Mouse (Mus musculus) thymus, postnatal 36 days (tissue): ENCODE data around the gene Steap3.

ENCODE experiments used
- DNase-seq, 2 experiments: peaks; one replicate each; pipeline ENCODE4 v3.0.0; 2022; ENCODE audit warnings: mixed read lengths in 2 of 2

Gene Steap3

DNA sequence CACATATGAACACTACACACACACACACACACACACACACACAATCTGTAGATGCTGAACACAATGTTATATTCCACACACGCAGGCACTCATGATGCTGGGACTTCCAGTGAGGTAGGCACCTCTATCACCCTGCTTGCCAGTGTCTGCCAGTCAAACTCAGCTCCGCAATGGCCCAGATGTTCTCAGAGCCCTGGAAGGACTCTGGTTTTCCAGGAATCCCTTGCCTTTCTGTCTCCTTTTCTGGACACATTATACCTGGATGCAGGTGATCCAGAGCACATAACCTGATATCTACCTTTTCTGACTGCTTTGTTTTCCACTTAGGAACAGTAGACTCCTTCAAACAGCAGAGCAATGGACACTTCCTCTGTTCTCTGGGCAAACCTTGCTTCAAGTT lies 75.8 kb downstream of the Steap3 start:
- no peak for DNase-seq

DNA sequence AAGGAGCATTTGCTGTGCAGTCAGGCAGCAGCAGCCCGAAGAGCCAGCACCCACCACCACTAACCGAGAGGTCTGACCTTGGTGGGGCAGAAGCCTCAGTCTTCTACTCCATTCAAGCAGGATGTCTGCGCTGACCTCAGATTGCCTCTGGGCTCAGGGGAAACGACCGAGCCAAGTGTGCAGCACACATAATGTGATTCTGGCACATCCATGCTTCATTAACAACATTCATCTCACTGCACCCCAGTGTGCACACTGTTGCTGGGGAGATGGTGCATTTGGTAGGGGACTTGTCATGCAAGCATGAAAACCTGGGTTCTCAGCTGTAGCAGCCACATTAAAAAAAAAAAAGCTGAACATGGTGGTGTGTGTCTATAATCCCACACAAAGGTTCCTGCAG lies 76.6 kb downstream of the Steap3 start:
- DNase-seq = no peak

DNA sequence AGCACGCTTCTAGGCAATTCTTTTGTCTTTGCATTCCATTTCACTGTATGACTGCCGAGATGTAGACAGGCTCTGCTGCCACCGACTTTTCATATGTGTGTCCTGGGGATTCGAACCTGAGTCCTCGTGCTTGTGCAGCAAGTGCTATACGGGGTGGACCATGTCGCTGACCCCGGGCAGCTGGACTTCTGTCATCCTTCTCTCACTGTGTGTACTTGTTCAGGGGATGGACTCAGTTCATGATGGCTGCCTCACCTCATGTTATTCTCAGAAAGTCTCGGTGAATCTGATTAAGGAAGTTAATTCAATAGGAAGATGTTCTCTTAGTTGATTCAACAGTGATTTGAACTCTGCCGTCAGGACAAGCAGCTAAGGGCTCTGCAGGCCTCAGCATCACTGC lies 78.9 kb downstream of the Steap3 start:
- DNase-seq = no peak

DNA sequence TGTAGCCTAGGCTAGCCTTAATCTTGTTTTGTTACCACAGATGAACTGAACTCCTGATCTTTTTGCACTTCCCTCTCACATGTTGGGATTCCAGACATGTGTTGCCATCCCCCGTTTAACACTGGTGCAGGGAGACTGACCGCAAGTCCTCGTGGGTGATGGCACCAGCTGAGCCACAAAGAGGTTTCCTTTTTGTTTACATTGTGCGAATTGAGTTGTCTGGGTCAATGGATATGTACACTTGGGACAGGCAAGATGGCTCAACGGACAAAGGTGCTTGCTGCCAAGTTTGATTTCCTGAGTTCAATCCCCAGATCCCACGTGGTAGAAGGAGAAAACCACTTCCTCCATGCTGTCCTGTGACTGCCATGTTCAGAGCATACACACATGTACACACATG lies 80.2 kb downstream of the Steap3 start:
- DNase-seq = no peak

DNA sequence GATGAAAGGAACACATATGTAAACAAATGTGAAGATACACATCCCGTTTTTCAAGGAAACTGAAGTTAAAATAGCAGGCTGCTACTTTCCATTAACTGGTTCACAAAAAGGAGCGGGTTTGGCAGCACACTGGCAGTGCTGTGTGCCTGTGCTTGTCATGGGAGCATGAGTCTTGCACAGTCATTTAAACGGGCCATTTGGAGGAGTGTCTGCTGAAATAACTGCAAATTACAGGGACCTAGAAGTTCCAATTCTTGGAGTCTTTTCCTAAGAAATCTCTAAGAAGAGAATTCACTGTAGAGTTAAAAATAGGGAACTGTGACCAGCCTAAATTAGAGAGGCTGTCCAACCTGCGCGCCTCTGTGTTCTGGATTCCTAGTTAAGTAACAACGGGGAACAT lies 81.6 kb downstream of the Steap3 start:
- no peak for DNase-seq

DNA sequence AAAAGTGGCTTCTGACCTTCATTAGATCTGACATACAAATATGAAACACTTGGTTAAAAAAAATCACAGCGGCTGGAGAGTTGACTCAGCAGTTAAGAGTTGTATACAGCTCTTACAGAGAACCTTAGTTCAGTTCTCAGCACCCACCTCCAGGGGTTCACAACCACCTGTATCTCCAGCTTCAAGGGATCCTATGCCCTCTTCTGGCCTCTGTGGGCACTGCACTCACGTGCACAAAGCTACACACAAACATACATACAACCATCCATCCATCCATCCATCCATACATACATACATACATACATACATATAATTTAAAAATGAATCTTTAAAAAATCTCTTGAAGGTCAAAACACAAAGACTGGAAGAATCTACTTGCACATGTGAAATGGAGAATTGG lies 82.2 kb downstream of the Steap3 start:
- DNase-seq = no peak

DNA sequence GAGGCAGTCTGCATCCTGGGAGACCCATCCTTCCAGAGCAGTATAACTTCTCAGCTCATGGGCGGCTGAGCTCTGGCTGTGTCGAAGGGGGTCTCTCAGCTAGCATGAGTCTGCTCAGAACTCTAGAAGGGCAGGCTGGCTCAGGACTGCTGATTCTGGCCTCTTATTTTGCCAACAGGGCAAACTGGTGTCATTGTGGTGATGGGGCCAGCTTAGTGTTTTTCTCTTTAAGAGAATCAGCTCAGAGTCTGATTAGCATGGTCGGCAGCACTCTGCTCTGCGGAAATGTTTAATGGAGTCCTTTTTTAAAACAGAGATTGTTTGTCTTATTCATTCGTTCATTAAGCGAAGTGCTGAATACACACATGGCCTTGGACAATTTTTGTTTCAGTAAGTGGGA lies 83.3 kb downstream of the Steap3 start:
- DNase-seq = no peak

DNA sequence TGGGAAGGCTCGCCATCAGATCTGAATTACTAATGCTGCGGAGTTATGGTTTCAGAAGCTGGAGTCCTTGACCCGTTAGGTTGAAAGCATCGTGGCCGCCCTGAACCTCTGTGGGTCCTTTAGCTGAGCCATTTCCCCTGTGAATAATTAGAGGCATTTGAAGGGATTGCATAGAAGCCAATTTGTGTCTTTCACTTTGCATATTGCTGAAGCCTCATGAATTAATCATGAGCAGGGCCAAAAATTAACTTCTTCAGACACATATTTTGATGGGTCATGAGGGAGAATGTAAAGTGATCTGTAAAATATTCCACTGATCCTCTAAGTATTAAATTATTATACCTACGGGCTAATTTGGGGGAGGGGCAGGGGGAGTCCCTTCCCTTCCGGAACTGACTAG lies 85.4 kb downstream of the Steap3 start:
- no peak for DNase-seq

DNA sequence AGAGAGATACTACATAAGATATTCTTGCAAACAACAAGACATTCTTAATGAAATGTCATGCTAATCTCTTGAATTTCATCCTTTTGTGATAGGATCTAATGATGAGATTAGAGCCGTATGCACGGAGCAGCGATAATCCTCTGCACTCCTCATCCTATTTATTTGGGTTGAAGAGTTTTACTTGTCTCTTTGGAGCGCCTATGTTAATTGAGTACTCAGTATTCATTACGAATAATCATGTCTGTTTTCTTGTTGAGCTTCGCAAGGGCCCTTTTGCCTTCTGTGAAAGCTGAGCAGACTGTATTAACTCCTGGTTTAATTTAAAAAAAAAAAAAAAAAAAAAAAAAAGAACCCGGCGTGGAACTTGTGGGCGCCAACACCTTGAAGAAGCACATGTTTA lies 85.8 kb downstream of the Steap3 start:
- no peak for DNase-seq

DNA sequence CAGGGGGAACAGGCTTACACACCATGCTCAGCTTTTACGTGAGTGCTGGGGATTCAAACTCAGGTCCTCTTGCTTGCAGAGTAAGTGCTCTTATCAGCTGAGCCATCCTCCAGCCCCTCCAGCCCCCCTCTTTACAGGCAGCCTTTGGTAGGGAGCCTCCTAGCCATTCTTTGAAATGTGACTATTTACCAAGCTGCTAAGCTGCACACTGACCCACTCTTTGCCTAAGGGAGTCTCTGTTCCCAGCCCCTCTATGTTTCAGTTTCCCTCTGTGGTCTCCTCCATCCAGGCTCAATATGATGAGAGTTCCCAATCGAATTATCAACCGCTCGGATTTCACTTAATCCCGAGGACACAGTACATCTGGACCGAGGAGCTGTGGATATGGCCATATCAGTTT lies 86.3 kb downstream of the Steap3 start:
- DNase-seq = no peak

DNA sequence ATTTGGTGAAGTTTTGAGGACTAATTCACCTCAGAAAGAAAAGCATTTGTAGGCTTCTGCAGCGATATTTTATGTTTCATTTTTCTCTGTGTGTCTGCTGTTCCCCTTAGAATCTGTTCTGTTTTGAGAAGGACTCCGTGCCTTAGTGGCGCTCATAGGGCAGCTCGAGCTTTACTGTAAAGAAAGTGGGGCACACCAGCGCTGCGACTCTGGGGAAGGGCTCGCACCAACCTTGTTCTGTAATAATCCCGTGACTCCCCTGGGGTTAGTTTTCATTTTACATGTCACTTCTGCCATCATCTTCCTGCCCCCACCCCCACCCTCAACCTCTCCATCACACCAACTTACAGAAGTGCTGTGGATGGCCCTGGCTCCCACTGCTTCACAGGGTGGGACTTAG lies 95.4 kb downstream of the Steap3 start:
- DNase-seq = no peak

DNA sequence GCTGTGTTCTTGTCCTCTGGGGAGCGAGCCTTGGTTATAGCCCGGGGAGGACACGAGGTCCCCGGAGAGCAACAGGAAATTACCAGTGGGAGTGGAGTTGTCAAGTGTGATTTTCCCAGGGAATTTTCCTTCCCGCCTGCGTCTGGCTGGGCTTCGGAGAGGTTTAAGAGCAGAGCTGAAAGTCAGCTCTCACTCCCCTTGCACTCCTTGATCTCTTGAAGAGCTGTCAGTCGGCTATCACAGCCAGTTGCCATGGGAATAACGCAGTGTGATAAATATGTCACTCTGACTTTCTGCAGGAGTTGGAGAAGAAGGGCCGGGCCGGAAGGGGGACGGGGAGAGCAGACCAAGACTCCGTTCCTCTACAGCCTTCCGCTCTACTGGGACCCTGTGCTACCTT lies 96.2 kb downstream of the Steap3 start:
- no peak for DNase-seq

DNA sequence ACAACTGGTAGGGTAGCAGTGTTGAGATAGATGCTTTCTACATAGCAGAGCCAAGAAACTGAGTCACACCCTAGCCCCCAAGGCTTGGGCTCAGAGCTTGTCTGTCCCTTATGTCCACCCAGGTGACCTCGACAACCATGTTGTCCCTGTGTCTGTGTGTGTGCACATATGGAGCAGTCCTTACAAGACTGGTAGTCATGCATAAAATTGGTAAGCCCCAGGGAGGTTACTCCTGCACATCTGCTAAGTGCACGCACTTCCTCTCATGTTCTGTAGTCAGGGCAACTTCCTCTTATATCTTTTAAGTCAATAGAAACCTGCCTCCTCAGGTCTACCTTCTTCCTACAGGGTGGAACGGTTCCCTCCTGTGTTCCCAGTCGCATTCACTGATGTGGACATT lies 97.5 kb downstream of the Steap3 start:
- no peak for DNase-seq

DNA sequence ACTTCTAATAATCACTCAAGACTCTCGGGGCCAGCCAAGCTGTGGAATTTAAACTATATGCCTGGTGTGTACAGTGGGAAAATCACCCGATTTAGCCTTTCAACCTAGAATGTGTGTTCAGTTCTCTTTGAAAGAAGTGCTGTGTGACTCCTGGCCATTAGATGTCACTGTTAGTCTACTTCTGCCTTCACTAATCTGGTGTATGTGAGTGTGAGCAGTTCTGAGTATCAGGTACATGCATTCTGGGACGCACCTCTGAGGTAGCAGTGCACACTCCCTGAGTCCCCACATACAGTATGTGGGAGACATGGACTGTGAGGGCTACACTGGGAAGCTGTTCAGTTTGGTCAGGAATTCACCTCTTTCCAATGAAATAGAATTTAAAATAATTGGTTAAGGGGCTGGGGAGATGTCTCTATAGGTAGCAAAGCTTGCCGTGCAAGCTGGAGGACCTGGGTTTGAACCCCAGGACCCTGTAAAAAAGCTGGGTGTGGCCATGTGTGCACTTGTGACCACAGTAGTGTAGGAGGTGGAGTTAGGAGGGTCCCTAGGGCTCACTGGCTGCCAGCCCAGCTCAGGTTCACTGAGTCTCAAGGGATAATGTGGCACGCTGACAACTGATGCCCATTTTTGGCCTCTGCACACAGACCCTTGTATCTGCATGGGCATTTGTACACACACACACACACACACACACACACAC lies 100.5 kb downstream of the Steap3 start:
- no peak for DNase-seq

DNA sequence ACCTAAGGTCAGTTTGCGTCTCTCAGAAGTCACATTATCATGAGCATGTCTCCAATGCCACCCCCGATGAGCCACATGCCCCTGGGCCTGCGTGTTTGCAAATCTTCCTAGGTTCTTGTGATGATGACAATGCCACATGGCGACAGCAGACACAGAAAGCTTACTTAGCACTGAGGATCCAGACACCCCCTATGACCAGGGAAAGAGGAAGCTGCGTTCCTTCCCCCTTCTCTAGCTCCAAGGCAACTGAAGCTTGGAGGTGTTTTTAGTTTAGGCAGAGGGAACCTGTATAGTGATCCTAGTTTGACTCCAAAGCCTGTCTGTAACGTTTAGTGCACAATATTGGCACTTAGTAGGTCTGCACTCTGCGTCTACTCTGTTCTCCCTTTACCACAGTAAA lies 102.2 kb downstream of the Steap3 start:
- no peak for DNase-seq

DNA sequence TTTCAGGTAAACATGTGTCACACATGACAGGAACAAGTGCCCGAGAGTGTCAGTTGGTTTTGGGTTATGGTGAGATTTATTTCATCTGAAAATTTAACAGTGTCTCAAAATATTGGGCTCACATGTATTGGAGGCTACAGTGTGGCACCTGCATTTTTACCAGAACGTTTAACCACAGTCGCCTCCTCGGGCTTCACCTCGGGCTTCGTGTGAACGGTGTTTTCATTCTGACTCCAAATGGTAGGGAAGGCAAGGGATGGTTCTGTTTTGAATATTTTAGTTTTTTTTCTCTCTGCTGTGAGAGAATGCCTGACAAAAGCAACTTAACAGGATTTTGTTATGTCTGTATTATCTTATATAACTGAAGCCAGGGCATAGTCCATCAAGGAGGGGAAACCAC lies 103.8 kb downstream of the Steap3 start:
- no peak for DNase-seq

DNA sequence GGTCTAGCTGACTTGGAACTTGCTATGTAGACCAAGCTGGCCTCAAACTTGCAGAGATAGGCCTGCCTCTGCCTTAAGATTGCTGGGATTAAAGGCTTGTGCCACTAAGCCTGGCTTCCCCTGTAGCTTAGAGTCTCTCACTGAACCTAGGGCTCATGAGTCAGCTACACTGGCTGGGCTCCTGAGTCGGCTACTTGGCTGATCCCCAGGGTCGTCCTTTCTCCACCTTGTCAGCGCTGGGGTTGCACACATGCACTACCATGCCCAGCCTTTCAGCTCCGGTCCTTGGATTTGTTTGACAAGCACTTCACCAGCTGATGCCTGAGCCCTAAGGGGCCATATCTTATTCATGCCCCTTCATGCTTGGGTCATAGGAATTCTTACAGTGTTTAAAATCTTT lies 104.5 kb downstream of the Steap3 start:
- no peak for DNase-seq

DNA sequence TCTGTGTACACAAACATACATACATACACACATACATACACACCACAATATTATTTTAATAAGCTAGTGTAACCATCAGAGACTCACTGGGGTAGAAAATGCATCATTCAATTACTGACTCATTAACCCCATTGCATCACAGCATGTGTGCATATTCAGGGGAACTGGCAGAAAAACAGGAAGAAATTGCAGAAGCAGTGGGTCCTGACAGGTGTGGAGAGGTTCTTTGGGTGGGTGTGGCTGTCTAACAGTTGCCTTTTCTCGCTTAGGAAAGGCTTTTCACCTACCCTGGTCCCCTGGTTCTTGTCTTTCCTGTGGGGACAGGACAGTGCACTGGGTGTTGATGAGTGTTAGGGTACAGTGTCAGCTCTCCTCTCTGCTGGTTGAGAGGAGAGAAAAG lies 109.9 kb downstream of the Steap3 start:
- DNase-seq = no peak

DNA sequence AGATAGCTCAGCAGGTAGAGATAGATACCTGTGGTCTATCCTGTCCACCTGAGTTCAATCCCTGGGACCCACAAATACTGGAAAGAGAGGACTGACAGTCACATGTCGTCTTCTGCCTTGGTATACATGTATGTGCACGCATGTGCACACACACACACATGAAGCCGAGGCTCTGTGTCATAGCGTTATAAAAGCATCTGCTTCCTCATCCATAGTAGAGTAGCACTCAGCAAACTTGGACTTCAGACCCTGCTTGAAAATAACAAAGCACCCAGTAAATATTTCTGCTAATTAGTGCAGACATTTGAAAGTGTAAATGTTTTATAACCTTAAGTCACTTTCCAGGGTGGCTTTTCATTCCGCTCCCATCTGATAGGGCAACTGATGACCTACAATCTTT lies 111.0 kb downstream of the Steap3 start:
- DNase-seq = no peak

DNA sequence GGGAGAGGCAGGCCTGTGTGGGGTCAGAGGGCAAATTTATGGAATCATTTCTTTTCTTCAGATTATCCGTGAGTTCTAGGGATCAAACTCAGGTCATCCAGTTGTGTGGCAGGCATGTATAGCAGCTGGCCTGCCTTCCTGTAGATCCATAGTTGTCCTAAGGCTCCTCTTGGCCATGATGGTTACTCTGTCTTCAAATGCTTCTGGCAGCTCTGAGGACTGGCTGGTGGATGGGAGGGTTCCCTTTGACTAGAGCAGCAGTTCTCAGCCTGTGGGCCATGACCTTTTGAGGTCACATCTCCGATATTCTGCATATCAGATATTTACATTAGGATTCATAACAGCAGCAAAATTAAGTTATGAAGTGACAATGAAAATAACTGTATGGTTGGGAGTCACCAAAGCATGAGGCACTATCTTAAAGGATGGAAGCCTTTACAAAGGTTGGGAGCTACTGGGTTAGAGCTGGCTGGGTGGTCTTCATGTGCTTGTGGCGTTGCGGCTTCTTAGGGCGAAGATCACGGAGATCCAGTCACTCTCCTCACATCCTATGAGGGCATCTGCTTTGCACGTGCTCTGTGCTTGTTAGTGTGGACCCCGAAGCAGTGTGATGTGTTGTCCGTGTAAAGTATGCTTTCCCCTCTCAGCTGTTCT lies 113.9 kb downstream of the Steap3 start:
- no peak for DNase-seq

DNA sequence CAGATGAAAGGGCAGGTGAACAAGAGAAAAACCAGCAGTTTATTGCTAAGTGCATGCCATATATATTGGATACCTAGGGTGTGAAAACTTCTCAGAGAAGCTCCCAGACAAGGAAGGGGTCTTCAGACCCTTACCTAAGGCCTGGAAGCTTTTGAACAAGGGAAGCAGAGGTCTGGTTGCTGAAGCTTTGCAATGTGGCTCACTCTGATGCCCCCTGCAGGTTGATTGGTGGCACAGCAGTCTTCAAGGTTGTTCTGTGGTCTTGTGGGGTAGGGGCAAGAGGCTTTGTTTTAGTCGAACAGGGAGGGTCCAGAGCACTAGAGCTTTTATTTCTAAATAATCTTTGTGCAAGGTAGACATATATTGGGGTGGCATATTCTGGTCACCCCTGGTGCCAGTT lies 117.2 kb downstream of the Steap3 start:
- peak; percentile 14 to 21 for DNase-seq

DNA sequence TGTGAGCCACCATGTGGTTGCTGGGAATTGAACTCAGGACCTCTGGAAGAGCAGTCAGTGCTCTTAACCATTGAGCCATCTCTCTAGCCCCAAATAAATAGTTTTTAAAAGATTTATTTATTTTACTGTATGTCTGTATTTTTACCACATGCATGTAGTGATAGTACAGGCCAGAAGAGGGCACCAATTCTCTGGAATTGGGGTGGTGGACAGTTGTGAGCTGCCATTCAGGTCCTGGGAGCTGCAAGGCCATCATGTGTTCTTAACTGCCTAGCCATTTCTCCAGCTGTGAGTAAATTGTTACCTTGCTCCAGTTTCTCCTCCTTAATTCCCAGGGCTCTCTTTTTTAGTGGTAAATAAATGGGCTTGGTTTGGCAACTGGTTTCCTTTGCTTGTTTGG lies 118.3 kb downstream of the Steap3 start:
- no peak for DNase-seq

DNA sequence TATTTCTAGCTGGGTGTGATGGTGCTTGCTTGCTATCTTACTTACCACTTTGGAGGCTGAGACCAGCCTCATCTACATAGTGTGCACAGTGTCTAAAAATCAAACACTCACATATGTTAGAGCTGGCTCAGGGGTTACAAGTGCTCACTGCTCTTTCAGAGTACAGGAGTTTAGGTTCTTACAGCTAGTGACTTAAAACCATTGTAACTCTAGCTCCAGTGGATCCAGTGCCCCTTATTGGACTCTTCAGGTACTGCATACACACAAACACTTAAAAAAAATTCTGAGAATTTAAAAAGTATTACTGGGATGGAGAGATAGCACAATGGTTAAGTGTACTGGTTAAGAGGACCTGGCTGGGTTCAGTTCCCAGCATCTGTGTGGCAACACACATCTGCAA lies 125.5 kb downstream of the Steap3 start:
- no peak for DNase-seq

DNA sequence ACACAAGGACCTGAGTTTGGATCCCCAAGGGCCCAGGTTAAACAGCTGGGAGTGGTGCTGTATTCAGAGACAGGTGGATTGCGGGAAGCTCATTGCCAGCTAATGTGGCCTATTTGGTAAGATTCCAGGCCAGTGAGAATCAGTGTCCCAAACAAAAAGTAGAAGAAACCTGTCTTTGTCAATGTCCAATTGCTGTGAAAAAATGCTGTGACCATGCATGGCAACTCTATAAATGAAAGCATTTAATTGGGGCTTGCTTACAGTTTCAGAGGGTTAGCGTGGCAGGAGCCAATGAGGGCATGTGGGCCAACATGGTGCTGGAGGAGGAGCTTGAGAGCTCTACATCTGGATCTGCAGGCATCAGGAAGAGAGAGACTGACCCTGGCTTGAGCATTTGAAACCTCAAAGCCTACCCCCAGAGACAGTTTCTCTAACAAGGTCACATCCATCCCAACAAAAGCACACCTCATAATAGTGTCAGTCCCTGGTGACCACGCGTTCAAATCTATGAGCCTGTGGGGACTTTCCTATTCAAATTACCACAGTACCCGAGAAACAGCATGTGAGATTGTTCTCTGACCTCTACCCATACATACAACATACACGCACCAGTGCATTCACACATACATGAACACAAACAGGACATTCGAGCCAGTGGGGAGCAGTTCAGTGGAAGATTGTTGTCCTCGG lies 126.8 kb downstream of the Steap3 start:
- no peak for DNase-seq

DNA sequence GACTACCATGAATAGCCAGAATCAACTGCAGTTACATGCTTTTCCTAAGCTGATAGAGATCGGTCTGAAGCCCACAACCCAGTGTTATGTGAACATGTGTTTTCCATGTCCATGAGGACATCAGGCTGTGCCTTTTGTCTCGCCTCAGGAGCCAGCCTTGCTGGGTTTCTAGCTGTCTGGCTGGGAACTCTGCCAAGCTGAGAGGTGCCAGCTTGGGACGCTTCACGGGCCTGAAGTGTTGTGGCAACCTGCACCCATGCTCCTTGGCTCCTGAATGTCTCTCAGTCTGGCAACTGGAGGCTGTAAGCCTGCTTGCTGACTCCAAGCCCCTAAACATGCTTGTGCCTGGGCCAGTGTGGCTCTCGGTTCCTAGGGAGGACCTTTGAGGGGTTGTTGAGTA lies 130.0 kb downstream of the Steap3 start:
- no peak for DNase-seq
